ENCODE assay signal across 19 mouse cellular contexts in genomic region chr19:47139611-47140010, GRCm38 (mm10). TPM values are rescaled to one million over a fixed set of nuclear protein-coding genes. Genes with fewer than 3 reads are reported as not detected.
"Had no signal": no experiment of that assay in that cellular context is flagged by ENCODE, and none has a peak within 500 bp of the region (broad histone marks: within the 10 kb centered on the region; RNA-seq: fewer than 3 reads in every experiment).

No protein-coding gene starts in this region.

RNA-seq across cellular contexts. Expression of gene Calhm1, which starts 4.4 kb away (rescaled TPM):
- total RNA-seq: megakaryocyte, adult 5-6 weeks; megakaryocyte-erythroid progenitor cell, adult 5-6 weeks had no signal
- polyA plus RNA-seq: liver, embryonic 15.5 days; liver, postnatal 0 days; lung, adult 2 months; lung, embryonic 16.5 days; midbrain, embryonic 10.5 days; midbrain, embryonic 12.5 days; midbrain, embryonic 15.5 days; myocyte; neural tube, embryonic 11.5 days; neural tube, embryonic 13.5 days; neural tube, embryonic 15.5 days; small intestine, adult 2 months; stomach, embryonic 14.5 days; stomach, embryonic 16.5 days; testis, adult 2 months; thymus, adult 2 months; urinary bladder, adult 2 months had no signal

RNA-seq across cellular contexts. Expression of gene Calhm3, which starts 18.0 kb away (rescaled TPM):
- total RNA-seq: megakaryocyte, adult 5-6 weeks; megakaryocyte-erythroid progenitor cell, adult 5-6 weeks had no signal
- polyA plus RNA-seq: liver, embryonic 15.5 days; liver, postnatal 0 days; lung, adult 2 months; lung, embryonic 16.5 days; midbrain, embryonic 10.5 days; midbrain, embryonic 12.5 days; midbrain, embryonic 15.5 days; myocyte; neural tube, embryonic 11.5 days; neural tube, embryonic 13.5 days; neural tube, embryonic 15.5 days; stomach, embryonic 14.5 days; stomach, embryonic 16.5 days; urinary bladder, adult 2 months had no signal

RNA-seq across cellular contexts. Expression of gene Neurl1a, which starts 39.0 kb away (rescaled TPM):
- total RNA-seq: megakaryocyte, adult 5-6 weeks had no signal
